Mouse (Mus musculus) embryo, embryonic 10 days (tissue): ENCODE measurements at regions not wholly inside any gene's neighbourhood (a gene's known extent, or its start where the extent isn't known, plus 50 kb on each side); places are given as distances from the start of the nearest gene placed in this dataset.

Experiments used
- DNase-seq: peaks from one replicate; pipeline ENCODE4 v3.0.0-alpha.2; 2015; ENCODE audit warnings: low spot score

DNA sequence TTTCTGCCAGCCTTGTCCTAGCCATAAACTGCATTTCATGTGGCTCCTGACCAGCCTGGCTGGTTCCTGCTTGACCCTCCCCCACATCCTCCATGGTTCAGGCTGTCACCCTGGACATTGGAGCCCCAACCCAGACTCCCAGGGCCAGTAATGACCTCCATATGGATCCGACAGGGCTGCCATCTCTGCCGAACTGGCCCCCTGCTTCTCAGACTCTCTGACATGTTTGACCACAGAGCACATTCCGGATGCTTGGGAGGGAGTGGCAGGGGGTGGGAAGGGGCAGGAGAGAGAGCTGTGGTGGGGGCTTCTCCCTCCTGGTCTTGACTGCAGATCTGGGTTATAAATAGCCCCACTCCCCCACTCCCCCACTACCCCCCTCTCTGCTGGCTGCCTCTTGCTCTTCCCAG is 59.0 kb upstream of the Actrt2 start:
- DNase-seq, result peak; percentile 60

DNA sequence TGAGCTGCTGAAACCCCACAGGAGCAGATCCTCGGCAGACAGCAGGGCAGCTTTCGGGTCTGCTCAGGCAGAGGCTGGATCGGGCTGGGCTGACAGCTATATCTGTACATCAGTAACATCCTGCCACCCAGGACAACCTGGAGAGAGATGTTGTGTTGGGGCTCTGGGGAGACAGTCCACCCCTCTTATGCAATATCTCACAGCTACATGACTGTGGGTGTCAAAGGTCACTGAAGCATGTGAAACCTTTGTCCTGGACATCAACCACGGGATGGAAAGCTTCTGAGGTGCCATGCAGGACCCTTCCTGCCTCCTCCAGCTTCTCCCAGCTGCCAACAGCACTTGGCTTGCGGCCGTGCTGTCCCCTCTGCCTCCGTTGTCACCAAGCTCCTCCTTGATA is 60.3 kb upstream of the Actrt2 start:
- no peak for DNase-seq

DNA sequence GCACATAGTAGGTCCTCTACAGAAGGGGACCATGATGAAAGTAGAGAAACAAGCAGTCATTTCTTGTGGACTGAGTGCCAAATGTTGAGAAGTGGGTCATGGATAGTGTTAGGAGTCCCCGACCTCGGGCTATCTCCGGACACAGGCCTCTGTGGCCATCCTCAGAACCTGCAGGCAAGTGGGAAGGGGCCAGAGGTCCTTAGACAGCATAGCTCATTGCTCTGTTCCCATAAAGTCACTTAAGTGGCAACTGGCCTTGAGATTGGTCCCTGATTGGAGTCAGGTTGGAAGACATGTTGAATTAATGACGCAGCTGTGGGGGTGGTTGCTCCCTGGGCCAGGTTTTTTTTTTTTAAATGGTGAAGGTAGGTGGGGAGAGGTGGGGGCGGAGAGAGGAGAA is 63.0 kb upstream of the Actrt2 start:
- DNase-seq, result no peak

DNA sequence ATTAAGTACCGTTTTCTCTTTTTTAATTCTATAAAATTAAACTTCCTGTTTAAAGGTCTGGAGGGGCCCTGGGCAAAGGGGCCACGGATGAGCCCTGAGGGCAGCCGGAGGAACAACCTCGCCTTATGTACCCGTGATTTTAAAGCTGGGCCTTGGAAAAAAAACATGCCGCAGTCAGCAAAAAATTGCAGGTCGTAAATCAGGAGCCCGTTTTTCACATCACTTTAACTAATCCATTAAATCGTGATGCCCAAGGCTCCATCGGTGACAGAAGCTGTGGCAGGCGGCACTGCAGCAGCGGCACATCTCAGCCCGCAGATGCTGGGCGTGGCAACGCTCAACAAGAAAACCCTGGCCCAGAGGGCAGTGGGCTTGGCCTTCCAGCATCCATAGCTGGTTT is 63.7 kb upstream of the Actrt2 start:
- DNase-seq, result no peak

DNA sequence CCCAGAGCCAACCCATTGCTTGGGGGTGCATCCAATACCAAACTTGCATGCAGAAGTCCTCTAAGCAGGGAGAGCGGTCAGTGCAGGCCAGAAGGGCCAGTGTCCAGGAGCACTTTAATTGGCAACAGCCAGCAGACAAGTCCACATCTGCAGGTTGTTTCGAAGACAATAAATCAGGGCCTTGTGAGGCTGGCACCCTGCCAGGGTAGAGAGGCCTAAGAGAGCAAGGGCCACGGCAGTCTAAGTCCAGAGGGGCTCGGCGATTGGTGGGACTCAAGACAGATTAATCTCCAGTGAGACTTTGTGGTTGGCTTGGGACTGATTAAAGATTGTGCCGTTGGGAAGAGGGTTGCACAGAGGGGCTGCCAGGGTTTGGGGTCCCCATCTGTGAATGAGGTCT is 68.4 kb upstream of the Actrt2 start:
- no peak for DNase-seq

DNA sequence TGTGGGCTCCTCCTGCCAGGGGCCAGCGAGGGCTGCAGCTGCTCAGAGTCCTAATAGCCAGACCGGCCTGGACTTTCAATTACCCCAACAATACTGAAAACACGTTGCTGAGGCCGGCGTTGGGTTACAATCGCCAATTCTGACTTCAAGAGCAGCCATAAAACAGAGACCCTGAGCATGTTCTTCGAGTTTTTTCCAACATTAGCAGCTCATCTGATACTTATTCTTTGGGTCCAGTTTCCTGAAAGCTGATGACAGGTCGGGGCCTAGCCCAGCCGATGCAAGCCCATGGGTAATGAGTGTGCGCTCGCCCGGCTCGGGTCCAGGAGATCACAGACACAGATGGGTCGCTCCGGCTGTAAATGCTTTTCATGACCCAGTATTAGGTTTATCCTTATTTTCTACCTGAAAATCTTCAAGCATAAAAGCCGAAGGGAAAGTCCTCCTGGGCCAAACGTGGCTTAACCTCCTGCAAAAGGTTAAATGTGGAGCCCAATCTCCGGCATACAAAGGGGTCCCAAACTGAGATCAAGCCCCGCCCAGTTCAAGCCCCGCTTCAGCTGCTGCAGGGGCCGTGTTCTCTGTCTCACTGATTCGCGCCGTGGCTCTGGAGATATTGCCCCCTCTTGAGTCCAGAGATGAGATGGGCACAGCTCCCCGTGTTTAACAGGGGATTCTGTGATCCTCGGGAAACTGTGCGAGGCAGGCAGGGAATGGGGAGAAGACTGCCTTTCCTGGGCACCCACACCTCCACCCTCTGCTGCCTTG is 73.6 kb upstream of the Actrt2 start:
- peak; percentile 54 for DNase-seq

DNA sequence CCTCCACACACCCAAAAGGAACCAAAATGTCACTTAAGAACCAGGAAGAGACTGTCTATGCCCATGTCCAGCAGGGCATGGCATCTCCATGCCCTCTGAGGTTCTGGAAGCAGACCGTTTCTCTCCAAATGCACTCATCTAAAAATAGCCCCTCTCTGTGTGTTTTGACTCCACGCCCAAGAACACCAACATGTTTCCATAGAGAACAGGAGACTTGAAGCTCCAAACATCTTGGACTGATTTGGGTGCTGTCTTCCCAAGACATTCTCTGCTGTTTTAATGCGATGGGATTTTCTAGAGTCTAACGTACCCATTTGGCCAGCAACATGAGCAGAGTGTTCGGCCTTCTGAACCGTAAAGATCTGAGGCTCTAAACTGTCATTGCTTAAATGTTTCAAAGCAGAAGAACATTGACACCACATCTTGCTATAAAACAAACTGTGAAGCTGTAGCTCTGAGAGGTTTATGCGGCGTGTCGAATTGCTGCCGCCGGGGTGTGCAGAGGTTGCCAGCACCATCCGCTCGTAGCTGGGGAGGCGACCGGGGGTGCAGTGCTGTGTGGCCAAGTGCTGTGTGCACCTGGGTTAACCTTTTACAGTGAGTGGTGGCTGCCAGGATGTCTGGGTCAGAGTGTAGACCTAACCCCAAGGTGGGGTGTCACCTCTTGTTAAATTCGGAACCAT is 78.8 kb upstream of the Actrt2 start:
- DNase-seq, result no peak

DNA sequence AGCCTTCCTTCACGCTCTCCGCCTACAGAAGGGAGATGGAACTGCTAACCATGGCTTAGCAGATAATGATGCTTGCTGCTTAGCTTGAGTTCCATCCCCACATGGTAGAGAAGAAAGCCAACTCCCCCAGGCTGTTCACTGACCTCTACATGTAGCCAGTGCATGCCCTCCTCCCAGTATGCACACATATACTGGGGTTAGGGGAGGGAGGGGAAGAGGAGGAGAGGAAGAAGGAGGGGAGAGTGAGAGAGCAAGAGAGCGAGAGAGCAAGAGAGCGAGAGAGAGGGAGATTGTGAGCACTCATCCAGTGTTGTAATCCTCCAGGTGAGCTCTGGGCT is 79.3 kb upstream of the Actrt2 start:
- no peak for DNase-seq

DNA sequence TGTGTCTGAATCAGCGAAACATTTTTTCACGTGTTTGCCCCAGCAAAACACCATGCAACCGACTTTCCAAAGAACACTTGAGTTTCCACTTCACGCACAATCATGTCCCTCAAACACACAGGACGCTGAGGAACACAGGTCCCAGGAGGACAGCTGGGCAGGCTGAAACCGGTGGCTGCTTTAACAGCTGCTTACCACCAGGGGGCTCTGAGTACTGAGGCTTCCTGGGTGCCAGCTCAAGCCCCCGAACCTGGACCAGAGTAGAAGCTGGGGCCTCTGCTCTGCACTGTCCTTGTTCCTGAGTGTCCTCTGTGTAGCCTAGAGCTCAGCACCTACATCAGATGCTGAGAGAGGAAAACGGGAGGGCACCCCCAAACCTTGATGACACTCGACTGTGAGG is 81.5 kb upstream of the Actrt2 start:
- DNase-seq, result peak; percentile 55

DNA sequence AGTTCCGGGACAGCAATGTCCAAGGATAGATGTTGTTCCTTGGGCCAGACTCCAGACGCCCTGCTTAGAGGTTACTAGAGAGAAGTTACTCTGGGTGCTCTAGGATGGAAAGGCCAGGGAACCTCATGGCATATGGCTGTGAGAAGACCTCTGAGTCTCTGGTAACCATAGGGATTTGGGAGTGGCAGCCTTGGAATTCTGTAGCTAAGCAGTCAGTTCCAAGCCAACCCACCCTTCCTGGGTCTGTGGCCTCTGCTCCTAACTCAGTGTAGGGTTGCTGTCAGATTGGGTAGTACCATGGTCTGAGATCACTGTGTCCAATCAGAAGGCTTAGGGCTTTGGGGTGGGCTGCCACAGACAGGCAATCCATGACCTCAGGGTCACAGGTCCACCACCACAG is 82.3 kb upstream of the Actrt2 start:
- peak; percentile 18 for DNase-seq

DNA sequence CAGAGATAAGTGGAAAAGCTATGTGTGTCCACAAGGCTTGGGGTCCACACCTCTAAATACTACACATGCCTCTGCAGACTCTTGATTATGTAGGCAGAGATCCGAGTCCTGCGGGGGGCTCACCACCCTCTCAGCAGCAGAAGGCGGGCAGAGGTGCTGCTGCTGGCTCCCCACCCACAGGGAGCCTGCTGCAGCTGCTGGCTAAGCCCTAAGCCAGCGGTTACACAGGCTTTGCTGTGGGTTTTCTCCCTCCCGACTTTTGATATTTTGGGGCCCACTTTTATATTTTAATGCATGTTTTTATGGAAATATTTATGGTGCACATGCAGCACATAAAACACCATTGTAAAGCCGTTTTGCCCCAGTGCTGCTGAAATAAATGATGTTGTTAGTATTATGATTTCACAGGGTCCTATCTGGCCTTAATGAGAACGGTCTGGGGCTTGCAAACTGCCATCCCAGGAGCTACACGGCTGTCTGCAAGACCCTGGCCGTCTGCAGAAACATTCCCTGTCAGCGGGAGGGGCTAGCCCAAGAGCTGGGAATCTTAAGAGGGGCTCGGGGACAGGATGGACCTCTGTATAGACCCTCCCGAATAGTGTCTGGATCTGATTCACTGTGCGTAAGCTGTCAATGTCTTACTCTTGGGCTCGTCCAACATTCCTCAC is 82.9 kb upstream of the Actrt2 start:
- no peak for DNase-seq

DNA sequence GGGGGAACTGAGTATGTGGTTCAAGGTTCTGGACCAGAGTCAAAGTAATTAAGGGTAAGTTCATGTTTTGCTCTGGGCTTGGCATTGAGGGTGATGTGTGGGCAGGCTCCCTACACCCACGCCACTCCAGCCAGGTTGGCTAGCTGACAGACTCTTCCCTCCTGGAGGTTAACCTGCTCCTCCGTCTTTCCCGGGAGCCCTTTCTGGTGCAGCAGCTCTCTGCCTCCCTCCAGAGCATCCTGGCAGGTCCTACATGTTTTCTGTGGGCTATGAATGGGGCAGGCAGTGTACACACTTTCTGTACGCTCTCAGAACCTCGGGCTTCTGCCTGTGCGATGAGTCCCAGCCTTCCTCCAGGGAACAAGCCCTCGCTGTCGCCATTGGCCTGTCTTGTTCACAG is 82.8 kb upstream of the Ttc34 start:
- DNase-seq, result no peak

DNA sequence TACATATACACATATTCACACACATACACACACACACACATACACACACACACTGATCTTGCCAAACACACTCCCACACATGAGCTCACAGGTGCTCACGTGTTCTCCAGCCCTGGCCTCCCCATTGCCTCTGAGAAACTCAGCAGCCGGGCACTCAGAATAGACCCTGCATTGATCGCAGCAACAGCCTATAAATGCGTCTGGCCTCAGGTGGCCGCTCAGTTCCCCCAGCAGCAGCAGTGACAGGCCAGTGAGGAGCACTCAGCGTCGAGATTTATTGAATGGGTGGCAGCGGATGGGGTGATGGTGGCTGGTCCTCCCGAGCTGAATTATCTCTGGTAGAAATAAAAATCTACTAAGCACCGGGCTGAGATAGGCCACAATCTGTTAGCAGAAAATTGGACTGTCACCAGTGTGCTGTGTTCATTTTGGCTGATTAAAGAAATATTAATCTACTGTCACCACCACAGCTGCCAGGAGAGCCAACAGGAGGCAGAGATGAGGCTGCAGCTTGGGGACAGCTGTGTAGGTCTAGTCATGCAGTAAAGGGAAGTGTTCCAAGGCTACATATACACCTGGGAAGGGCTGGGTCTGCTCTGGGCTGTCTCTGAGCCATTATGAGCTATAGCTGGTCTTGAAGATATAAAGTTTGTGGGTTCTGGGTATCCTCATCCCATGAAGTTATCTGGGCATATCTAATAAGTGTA is 80.4 kb upstream of the Ttc34 start:
- DNase-seq, result no peak

DNA sequence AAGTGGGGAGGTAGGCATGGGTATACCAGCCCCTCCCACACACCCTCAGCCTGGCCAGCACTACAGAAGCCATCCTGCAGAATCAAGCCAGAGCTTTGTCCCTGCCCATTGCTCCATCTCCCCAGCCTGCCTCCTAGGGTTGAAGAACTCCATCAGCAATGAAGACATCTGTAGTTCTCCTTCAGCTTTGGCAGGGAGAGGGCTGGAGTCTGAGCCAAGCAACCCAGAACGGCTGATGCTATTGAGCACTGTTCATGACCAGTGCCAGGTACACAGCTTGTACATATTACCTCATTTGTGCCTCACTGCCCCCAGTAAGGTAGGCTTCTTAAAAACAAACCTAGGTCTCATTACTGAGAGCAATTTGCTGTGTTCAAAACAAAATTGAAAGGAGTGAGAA is 77.4 kb upstream of the Ttc34 start:
- DNase-seq, result no peak

DNA sequence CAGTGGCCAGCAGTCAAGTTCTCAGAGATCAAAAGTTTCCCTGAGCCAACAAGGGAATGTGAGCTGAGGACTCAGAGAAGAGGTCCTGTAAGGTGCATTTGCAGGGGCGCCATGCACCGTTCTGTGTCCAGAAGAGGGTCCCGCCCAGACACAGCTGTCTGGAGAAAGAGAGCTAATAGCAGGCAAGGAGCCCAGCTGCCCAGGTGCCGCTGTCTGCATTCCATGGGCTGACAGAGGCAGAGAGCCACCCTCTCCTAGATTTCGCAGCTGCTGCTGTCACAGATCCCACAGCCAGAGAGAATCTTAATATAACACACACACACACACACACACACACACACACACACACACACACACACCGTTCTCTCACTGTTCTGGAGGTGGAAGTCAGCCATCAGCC is 73.0 kb upstream of the Ttc34 start:
- no peak for DNase-seq

DNA sequence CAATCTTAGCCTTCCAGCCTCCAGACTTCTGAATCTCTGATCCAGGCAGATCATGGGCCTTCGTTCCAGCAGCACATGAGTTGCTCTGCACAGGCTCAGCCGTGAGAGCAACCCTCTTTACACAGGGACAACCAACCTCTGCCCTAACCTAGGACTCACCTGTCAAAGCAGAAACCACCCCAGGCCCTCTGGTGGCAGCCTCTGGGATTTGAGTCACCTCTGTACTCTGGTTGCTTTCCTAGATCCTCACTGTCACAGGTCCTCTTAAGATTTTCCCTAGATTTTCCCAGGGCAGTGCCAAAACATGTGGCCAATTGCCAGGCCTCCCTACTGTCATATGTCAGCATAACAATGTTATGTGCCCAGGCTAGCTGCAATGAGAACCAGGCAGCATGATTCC is 71.1 kb upstream of the Ttc34 start:
- DNase-seq, result no peak

DNA sequence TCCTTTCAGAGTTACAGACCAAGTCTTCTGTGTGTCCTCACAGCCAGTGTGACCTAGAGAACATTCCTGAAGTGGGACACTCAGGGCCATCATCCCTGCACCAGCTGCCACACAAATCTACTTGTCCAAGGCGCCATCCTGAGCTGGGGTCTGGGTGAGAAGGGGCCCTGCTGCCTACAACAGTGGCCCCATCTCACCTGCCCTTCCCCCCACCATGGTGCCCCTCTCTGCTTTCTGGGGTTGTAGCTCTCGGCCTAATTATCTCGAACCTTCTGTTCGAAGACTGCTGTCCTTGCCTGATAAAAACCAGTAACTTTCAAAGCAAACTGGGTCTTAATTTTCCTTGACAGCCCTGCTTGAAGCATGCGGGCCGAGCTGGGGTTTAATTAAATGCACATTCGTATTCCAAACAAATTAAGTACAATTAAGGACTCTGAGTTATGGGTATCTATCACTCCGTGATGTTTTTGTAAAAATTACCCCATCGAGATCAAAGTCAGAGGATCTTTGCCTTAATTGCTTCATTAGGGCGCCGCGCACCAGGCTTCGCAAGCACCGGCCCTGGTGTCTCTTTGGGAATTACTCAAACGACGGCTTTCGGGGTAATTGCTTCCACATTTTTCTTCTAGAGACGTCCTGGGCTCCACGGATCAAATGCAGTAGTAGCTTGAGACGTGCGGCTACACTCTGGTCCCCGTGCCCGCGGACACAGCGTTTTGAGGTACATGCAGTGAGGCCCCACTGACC is 65.8 kb upstream of the Ttc34 start:
- DNase-seq, result peak; percentile 57

DNA sequence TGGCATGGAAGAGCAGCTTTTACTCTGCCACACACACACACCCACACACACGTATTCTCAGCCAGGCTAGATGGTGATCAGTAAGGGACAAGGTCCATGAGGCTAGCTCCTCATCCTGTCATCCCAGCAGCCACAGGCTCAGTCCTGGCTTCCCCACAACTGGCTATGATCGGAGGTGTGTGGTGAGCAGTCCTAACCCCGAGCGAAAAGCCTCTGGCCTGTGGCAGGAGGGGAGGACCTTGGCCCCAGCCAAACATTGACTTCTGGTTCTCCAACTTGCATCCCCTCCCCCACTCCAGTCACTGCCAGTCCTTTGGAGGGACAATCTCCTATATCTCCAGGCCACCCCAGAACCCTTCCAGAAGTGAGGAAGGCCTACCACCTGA is 65.2 kb upstream of the Ttc34 start:
- DNase-seq, result no peak

DNA sequence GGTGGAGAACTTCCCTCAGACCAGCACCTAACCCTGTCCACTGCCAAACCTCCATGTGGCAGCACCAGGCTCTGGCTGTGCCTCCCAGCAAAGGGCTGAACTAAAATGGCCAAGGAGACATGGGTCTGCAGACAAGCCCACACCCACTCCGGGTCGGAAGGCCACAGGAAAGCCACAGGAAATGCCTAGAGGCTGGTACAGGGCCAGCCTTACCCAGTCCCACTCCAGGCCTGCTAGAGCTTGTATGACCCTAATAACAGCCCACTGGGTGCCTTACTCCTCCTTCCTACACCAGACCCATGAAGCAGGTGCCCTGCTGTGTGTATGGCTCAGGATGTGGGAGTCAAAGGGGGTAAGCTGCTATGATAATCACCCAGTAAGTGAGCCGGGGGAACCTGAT is 63.4 kb upstream of the Ttc34 start:
- DNase-seq, result no peak

DNA sequence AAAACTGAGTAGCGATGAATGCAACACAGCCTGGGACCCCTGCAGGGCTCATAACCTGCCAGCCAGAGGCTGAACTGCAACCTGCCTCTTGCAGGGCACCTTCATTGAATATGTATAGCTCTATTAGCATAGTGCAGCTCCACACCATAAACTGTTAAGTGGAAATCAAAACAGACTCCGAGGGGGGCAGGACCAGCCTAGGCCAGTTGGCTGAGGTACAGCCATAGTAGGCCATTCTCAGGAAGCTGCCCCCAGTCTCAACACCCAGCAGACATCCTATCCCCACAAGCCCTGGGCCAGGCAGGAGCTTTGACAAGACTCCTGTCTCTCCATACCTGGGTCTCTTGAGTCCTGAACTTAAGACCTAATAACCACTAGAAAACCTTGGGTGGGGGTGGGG is 62.9 kb upstream of the Ttc34 start:
- no peak for DNase-seq

DNA sequence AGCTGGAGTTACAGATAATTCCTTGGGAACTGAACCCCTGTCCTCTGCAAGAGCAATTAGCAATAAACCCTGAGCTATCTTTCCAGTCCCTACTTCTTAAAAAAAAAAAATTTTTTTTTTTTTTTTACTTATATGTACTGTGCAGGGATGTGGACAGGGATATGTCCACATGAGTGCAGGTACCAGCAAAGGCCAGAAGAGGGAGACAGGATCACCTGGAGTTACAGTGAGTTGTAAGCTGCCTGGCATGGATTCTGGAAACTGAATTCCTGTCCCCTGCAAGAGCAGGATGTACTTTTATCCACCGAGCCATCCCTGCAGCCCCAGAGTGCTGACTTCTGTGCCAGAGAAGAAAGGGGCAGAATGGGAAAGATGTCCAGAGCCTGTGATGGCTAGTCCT is 58.4 kb upstream of the Ttc34 start:
- DNase-seq, result no peak

DNA sequence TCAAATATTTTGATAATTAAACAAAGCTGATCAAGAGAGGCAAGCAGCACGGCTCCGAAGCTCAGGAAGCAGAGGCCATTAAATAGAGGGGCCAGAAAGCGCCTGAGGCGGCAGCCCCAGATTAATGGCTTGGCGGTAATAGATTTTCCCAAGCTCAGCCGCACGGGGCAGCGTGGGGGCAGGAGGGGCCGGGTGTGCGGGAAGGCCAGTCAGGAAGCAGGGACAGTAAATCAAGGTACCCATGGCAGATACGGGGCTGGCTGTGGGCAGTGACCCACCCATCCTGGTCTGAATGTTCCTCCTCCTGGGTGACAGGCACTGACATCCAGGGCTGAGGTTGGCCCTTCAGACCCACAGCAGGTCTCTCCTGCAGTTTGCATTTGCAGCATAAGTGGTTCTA is 55.9 kb upstream of the Ttc34 start:
- DNase-seq, result peak; percentile 62
